Mouse (Mus musculus): ENCODE results near the gene Lfng.

Lfng gene

GRCm38 (mm10) chr5:140616691-140617090 is 9.6 kb downstream of the Lfng start:
- no peak for DNase-seq (ENCODE audit: low spot score)

DNA sequence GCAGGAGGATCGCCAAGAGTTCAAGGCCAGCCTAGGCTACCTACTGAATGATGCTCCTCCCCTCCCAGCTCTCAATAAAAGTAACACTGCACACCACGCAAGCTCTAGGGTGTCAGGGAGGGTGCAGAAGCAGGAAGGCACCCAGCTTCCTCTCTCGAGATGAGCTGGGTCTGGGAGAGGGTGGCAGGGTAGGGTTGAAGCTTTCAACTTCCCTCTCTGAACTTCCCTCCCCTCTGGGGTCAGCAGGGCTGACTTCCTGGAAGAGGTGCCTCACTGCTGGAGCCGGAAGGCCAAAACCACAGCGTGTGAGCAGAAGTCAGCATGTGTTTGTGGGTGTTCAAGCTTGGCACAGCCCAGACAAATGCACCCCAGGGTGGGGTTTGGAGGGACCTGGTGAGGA is 10.6 kb downstream of the Lfng start:
- no peak for DNase-seq (ENCODE audit: low spot score)

DNA sequence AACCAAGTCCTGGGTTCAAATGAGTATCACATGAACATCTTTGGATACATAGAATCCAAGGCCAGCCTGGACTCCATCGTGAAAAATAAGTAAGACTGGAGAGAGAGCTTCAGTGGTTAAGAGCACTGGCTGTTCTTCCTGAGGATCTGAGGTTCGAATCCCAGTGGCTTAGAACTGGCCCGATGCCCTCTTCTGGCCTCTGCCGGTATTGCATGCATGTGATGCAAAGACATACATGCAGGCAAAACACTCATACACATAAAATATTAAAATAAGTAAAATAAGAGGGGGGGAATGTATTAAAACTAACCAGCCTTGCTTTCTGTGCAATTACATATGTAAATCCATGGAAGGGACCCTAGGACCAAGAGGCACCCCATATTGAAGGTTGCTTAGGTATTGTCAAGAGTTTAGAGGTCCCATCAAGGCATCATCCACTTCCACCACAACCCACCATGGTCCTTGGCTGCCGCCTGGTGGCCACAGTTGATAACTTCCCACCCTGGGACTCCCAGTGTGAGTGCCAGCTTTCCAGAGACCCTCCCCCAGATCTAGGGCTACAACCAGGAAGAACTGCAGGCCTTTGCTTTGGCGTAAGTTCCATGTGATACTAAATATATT is 12.1 kb downstream of the Lfng start:
- DNase-seq (ENCODE audit: low spot score) = peak; percentile 79

- DNase-seq (ENCODE audit: low spot score) = no peak
Measured at GRCm38 (mm10) chr5:140619895-140620736, 13.0 kb downstream of the Lfng start.

GRCm38 (mm10) chr5:140621092-140621491 is 14.0 kb downstream of the Lfng start:
- no peak for DNase-seq (ENCODE audit: low spot score)

GRCm38 (mm10) chr5:140621517-140621916 is 14.4 kb downstream of the Lfng start:
- DNase-seq (ENCODE audit: low spot score) = no peak

- DNase-seq (ENCODE audit: low spot score) = no peak
Measured at GRCm38 (mm10) chr5:140622978-140623670, 16.0 kb downstream of the Lfng start.

- no peak for DNase-seq (ENCODE audit: low spot score)
Measured at GRCm38 (mm10) chr5:140623791-140624190, 16.7 kb downstream of the Lfng start.

DNA sequence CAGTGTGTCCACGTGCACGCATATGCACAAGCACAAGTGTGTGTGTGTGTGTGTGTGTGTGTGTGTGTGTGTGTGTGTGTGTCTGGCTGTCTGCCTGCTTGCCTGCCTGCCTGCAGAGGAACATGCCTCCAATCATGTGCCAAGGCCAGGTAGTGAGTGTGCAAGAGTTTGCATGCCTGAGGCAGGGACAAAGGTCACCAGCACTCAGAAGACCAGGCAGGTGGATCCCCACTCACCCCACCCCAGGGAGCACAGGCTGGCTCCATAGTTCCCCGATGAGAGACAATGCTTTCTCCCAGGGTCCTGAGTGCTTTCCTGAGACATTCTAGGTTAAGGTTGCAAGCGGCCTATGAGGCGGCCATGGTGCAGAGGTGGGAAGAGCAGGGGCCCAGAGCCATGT is 17.1 kb downstream of the Lfng start:
- DNase-seq (ENCODE audit: low spot score) = no peak

DNA sequence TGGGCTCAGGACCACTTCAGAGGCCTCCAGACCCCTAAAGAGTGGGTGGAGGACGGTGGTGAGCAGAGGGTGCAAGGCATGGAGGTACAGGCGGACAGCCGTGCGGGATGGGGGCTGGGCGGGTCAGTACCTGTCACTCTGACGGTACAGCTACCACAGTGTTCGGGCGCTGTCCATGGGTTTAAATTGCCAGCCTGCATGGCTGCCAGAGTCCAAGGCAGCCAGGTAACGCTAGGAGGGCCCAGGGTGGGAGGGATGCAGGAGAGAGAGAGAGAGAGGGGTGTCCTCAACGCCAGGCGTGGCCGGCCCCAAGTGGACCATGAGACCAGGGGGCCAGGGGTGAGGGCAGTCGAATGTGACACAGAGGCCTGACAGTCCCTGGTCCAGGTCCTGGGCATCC is 17.8 kb downstream of the Lfng start:
- DNase-seq (ENCODE audit: low spot score) = no peak

DNA sequence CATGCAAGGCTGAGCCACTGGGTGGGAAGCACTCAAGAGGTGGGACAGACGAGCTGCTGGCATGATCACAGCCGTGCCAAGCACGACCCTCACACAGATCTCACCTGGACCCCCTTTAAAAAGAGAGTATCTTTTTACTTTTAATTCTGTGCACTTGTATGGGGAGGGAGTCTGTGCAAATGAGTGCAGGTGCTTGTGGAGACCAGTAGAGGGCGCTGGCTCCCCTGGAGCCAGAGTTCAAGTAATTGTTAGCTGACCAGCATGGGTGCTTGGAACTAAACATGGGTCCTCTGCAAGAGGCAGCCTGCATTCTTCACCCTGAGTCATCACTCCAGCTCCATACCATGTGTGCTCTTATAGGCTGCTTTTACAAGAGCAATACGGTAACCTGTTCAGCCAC is 20.5 kb downstream of the Lfng start:
- DNase-seq (ENCODE audit: low spot score) = no peak

GRCm38 (mm10) chr5:140628995-140629394 is 21.9 kb downstream of the Lfng start:
- no peak for DNase-seq (ENCODE audit: low spot score)

DNA sequence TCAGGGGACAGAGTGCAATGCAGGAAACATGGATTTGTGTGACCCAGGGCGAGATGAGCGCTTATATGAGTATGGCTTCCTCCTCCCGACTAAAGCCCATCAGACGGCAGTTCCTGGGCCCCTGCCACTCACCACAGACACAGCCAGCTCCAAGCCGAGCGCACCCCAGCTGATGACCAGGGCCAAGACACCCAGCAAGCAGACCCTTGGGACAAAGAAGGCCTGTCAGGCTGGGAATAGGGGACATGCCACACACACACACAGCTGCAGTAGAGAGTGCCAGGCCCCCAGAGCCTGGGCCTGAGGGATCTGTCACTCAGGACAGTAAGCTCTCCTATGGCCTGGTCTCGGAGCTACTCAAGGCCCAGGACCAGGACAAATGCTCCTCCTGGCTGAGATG is 26.3 kb downstream of the Lfng start:
- no peak for DNase-seq (ENCODE audit: low spot score)

- DNase-seq (ENCODE audit: low spot score) = no peak
Measured at GRCm38 (mm10) chr5:140634798-140635722, 27.9 kb downstream of the Lfng start.

DNA sequence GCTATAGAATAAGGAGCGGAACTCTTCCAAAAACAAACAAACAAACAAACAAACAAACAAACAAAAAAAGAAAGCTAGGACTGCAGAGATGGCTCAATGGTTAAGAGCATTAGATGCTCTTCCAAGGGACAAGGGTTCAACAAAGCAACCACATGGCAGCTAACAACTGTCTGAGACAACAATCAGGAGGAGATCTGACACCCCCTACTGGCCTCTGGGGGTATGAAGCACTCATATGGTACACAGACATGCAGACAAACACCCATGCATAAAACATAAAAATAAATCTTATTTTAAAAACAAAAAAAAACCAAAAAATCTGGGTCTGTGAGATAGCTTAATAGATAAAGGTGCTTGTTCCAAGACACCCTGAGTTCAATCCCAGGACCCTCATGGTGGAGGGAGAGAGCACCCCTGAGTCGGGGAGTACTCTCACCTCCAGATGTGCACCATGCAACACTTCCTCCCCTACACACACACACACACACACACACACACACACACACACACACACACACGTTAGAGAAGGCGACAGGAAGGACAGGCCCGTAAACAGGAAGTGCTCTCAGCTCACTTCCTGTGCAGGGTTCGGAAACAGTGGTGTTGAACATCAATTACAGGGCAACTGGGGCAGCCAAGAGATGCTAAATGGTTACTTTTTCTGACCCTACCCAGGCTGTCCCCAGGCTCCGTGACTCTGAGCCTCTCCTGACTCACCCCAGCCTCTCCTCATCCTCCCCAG is 29.4 kb downstream of the Lfng start:
- no peak for DNase-seq (ENCODE audit: low spot score)

GRCm38 (mm10) chr5:140637058-140637410 is 29.9 kb downstream of the Lfng start:
- no peak for DNase-seq (ENCODE audit: low spot score)

GRCm38 (mm10) chr5:140637989-140638388 is 30.9 kb downstream of the Lfng start:
- no peak for DNase-seq (ENCODE audit: low spot score)

- no peak for DNase-seq (ENCODE audit: low spot score)
Measured at GRCm38 (mm10) chr5:140638484-140638883, 31.4 kb downstream of the Lfng start.

DNA sequence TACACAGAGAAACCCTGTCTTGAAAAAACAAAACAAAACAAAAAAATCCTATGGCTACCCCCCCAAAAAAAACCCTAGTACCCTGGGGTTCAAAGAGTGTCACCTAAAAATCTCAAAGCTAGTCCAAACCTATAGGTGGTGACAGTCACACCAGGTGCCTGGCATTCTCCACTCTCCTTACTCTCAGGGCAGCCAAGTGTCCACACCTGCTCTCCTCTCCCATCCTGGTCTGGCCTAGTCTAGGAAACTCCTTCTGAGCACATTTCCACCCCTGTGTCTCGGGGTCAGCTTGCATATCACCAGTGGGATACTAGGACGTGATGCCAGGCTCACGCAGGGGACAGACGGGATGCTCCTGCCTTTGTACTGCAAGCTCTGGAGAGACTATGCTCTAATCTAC is 32.2 kb downstream of the Lfng start:
- no peak for DNase-seq (ENCODE audit: low spot score)

GRCm38 (mm10) chr5:140639871-140640270 is 32.8 kb downstream of the Lfng start:
- no peak for DNase-seq (ENCODE audit: low spot score)

DNA sequence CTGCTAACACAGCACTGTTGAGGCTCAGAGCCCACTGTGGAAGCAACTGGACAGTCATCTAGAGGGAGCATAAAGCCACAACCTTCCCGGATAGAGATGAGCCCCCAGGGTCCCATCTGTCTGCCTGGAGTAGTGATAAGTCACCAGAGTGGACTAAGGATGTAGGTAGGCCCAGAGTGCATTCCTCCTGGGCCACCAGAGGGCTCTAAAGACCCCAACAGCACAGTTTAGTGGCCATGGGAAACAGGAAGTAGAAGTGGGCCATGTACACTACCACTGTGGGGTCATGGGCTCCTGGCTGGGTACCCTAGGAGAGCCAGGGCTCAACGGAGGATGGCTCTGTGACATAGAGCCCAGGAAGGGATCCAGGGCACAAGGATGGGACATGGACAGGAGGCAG is 33.7 kb downstream of the Lfng start:
- no peak for DNase-seq (ENCODE audit: low spot score)
